Mouse (Mus musculus) forebrain, embryonic 10.5 days (tissue): ENCODE measurements around the gene Gm14226. TPM values are rescaled to one million over a fixed set of nuclear protein-coding genes. Genes with fewer than 3 reads are reported as not detected.
A peak's percentile ranks its signal among the peaks of the same experiment; 100 is the strongest.
"Not testable (repeated sequence)": the region's sequence is repeated elsewhere in the genome, so short reads cannot be mapped to it uniquely, and the experiment has no call there.

Experiments used
- DNase-seq: peaks from one replicate; pipeline ENCODE4 v3.0.0-alpha.2; 2017; ENCODE audit warnings: low spot score; ENCODE audit errors: extremely low spot score
- H3K27ac ChIP-seq: fragments of 300-500 bp; sonication (generic); 2 replicates; pipeline ENCODE4 v1.5.1; 2016; ENCODE audit warnings: mild to moderate bottlenecking
- H3K27me3 ChIP-seq: fragments of 300-500 bp; sonication (generic); 2 replicates; pipeline ENCODE4 v1.6.1; 2016; ENCODE audit warnings: mild to moderate bottlenecking; ENCODE audit not compliant: poor library complexity, severe bottlenecking
- H3K36me3 ChIP-seq: fragments of 300-500 bp; sonication (generic); replicated peaks from 2 replicates; pipeline ENCODE4 v1.6.1; 2016; ENCODE audit warnings: mild to moderate bottlenecking, moderate library complexity
- H3K4me1 ChIP-seq: fragments of 300-500 bp; sonication (generic); 2 replicates; pipeline ENCODE4 v1.6.1; 2016
- H3K4me3 ChIP-seq: fragments of 300-500 bp; sonication (generic); 2 replicates; pipeline ENCODE4 v1.5.1; 2016; ENCODE audit warnings: mild to moderate bottlenecking, moderate library complexity
- H3K9me3 ChIP-seq: fragments of 300-500 bp; sonication (generic); 2 replicates; pipeline ENCODE4 v1.6.1; 2016; ENCODE audit warnings: mild to moderate bottlenecking, moderate library complexity
- WGBS: fragments of 180-500 bp; shearing (Covaris S2); methylation state at CpG from one replicate; pipeline ENCODE4 v1.1.7; 2016; 5-methylcytosine and 5-hydroxymethylcytosine counted together
- polyA plus RNA-seq: library from polyadenylated mRNA; unstranded; fragments of >200 nt; fragmentation: Nextera tagmentation; extraction: Ambion mirVana; gene quantifications from 2 replicates; pipeline ENCODE4 v1.2.1, GENCODE M21; 2016

Gm14226 gene
- 0.06 and 0.20 TPM in 2 replicates for polyA plus RNA-seq

GRCm38 (mm10) chr2:155018251-155018755 lies at the start of gene Gm14226:
Gene Gm14226 (plus strand): TSS chr2:155018266.
- Histone ChIP-seq H3K27ac (peak within 1 kb of the TSS; percentile 91), H3K27me3 (peaks cover 60% of the 10 kb centered on the region), H3K4me3 (peak within 1 kb of the TSS; percentile 59), H3K4me1 (peaks cover 21% of the 10 kb centered on the region)
- not testable (repeated sequence) for H3K36me3 ChIP-seq, H3K9me3 ChIP-seq, DNase-seq
- under 1% methylated on average over 24 of the region's 26 CpGs for WGBS

- WGBS, result 81% methylated on average over 14 of the region's 14 CpGs
- not testable (repeated sequence) for H3K4me3 ChIP-seq, H3K4me1 ChIP-seq, H3K36me3 ChIP-seq, H3K27me3 ChIP-seq, H3K9me3 ChIP-seq, DNase-seq, H3K27ac ChIP-seq
Measured at GRCm38 (mm10) chr2:154969740-154970397, 48.2 kb upstream of the Gm14226 start.

- H3K36me3 ChIP-seq, result no peaks in the 10 kb centered on the region
- WGBS, result 76% methylated on average over 18 of the region's 18 CpGs
- H3K27me3 ChIP-seq, result no peaks in the 10 kb centered on the region
- no peaks in the 10 kb centered on the region for H3K9me3 ChIP-seq
- no peak overlapping the region for H3K4me3 ChIP-seq
- no peak overlapping the region for H3K27ac ChIP-seq
- peaks cover 8% of the 10 kb centered on the region; the same call in 1 of the 2 replicates for H3K4me1 ChIP-seq
- DNase-seq, result no peak
Measured at GRCm38 (mm10) chr2:154971919-154972692, 46.0 kb upstream of the Gm14226 start.

GRCm38 (mm10) chr2:154972981-154973380 lies 45.1 kb upstream of the Gm14226 start:
- no peak overlapping the region for H3K27ac ChIP-seq
- H3K4me1 ChIP-seq, result peaks cover 8% of the 10 kb centered on the region; the same call in 1 of the 2 replicates
- DNase-seq, result no peak
- no peak overlapping the region for H3K4me3 ChIP-seq
- H3K36me3 ChIP-seq, result no peaks in the 10 kb centered on the region
- no peaks in the 10 kb centered on the region for H3K27me3 ChIP-seq
- no peaks in the 10 kb centered on the region for H3K9me3 ChIP-seq
- 78% methylated on average over 5 of the region's 5 CpGs for WGBS

GRCm38 (mm10) chr2:154986609-154987008 lies 31.5 kb upstream of the Gm14226 start:
- Histone ChIP-seq H3K4me3 (no peak overlapping the region), H3K27ac (no peak overlapping the region), H3K9me3 (no peaks in the 10 kb centered on the region), H3K4me1 (no peaks in the 10 kb centered on the region), H3K27me3 (no peaks in the 10 kb centered on the region), H3K36me3 (no peaks in the 10 kb centered on the region)
- 82% methylated on average over 1 of the region's 1 CpGs for WGBS
- no peak for DNase-seq

GRCm38 (mm10) chr2:154991411-154991810 lies 26.7 kb upstream of the Gm14226 start:
- H3K36me3 ChIP-seq, result no peaks in the 10 kb centered on the region
- no peaks in the 10 kb centered on the region for H3K9me3 ChIP-seq
- no peaks in the 10 kb centered on the region for H3K27me3 ChIP-seq
- no peaks in the 10 kb centered on the region for H3K4me1 ChIP-seq
- H3K27ac ChIP-seq, result no peak overlapping the region
- no peak overlapping the region for H3K4me3 ChIP-seq
- WGBS, result 90% methylated on average over 8 of the region's 8 CpGs
- no peak for DNase-seq

- H3K27ac ChIP-seq, result no peak overlapping the region
- DNase-seq, result no peak
- H3K36me3 ChIP-seq, result no peaks in the 10 kb centered on the region
- H3K9me3 ChIP-seq, result no peaks in the 10 kb centered on the region
- 82% methylated on average over 5 of the region's 5 CpGs for WGBS
- H3K4me3 ChIP-seq, result no peak overlapping the region
- H3K4me1 ChIP-seq, result no peaks in the 10 kb centered on the region
- H3K27me3 ChIP-seq, result no peaks in the 10 kb centered on the region
Measured at GRCm38 (mm10) chr2:154992083-154992482, 26.0 kb upstream of the Gm14226 start.

- no peak for DNase-seq
- no peak overlapping the region for H3K27ac ChIP-seq
- H3K27me3 ChIP-seq, result no peaks in the 10 kb centered on the region
- no peak overlapping the region for H3K4me3 ChIP-seq
- 90% methylated on average over 11 of the region's 11 CpGs for WGBS
- no peaks in the 10 kb centered on the region for H3K4me1 ChIP-seq
- H3K36me3 ChIP-seq, result no peaks in the 10 kb centered on the region
- H3K9me3 ChIP-seq, result 0 out of 2 replicates have a peak, but pooled peaks cover 4% of the 10 kb centered on the region
Measured at GRCm38 (mm10) chr2:155005491-155005890, 12.6 kb upstream of the Gm14226 start.

- Histone ChIP-seq H3K27ac (no peak overlapping the region), H3K4me1 (peaks cover 6% of the 10 kb centered on the region; the same call in 1 of the 2 replicates), H3K9me3 (0 out of 2 replicates have a peak, but pooled peaks cover 4% of the 10 kb centered on the region), H3K36me3 (no peaks in the 10 kb centered on the region), H3K27me3 (peaks cover 16% of the 10 kb centered on the region), H3K4me3 (no peak overlapping the region)
- no peak for DNase-seq
- WGBS, result 61% methylated on average over 3 of the region's 3 CpGs
Measured at GRCm38 (mm10) chr2:155011086-155011656, 6.9 kb upstream of the Gm14226 start.

GRCm38 (mm10) chr2:155012991-155013390 lies 5.1 kb upstream of the Gm14226 start:
- no peaks in the 10 kb centered on the region for H3K36me3 ChIP-seq
- DNase-seq, result no peak
- H3K27ac ChIP-seq, result no peak overlapping the region
- H3K4me3 ChIP-seq, result no peak overlapping the region
- H3K9me3 ChIP-seq, result no peaks in the 10 kb centered on the region
- H3K4me1 ChIP-seq, result peaks cover 6% of the 10 kb centered on the region; the same call in 1 of the 2 replicates
- WGBS, result 74% methylated on average over 6 of the region's 6 CpGs
- peaks cover 22% of the 10 kb centered on the region for H3K27me3 ChIP-seq

- not testable (repeated sequence) for DNase-seq, H3K4me3 ChIP-seq, H3K9me3 ChIP-seq, H3K36me3 ChIP-seq, H3K27ac ChIP-seq
- 13% methylated on average over 8 of the region's 9 CpGs for WGBS
- Histone ChIP-seq H3K4me1 (peaks cover 21% of the 10 kb centered on the region), H3K27me3 (peaks cover 45% of the 10 kb centered on the region)
Measured at GRCm38 (mm10) chr2:155016751-155017150, 1.3 kb upstream of the Gm14226 start.

- Histone ChIP-seq H3K27me3 (peaks cover 55% of the 10 kb centered on the region), H3K9me3 (no peaks in the 10 kb centered on the region), H3K36me3 (no peaks in the 10 kb centered on the region), H3K27ac (peak overlapping the region; percentile 91), H3K4me3 (peak overlapping the region; percentile 59), H3K4me1 (peaks cover 21% of the 10 kb centered on the region)
- DNase-seq, result peak; percentile 85
- WGBS, result under 1% methylated on average over 38 of the region's 38 CpGs
Measured at GRCm38 (mm10) chr2:155018762-155019641, 936 bp downstream of the Gm14226 start.
